Mouse (Mus musculus): ENCODE measurements at regions not wholly inside any gene's neighbourhood (a gene's known extent, or its start where the extent isn't known, plus 50 kb on each side); places are given as distances from the start of the nearest gene placed in this dataset.

DNA sequence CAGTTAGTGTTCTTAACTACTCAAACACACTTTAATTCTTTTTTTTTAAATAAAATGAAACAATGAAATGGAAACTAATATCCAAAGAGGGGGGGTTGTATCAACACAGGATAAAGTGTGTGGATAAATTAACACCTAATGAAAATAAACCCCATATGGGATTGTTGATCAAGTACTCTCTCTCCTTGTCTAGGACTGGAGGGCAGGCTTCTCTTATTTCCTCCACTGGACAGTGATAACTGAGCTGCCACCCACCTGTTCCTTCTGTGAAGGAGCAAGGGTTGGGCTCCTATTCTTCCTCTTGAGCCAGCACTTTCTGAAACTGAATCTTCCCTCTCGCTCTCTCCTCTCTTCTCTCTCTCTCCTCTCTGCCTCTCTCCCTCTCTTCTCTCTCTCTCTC lies 716.5 kb downstream of the Epm2a start:
- no peak for DNase-seq (ENCODE audit: low spot score in 2 of 2)

DNA sequence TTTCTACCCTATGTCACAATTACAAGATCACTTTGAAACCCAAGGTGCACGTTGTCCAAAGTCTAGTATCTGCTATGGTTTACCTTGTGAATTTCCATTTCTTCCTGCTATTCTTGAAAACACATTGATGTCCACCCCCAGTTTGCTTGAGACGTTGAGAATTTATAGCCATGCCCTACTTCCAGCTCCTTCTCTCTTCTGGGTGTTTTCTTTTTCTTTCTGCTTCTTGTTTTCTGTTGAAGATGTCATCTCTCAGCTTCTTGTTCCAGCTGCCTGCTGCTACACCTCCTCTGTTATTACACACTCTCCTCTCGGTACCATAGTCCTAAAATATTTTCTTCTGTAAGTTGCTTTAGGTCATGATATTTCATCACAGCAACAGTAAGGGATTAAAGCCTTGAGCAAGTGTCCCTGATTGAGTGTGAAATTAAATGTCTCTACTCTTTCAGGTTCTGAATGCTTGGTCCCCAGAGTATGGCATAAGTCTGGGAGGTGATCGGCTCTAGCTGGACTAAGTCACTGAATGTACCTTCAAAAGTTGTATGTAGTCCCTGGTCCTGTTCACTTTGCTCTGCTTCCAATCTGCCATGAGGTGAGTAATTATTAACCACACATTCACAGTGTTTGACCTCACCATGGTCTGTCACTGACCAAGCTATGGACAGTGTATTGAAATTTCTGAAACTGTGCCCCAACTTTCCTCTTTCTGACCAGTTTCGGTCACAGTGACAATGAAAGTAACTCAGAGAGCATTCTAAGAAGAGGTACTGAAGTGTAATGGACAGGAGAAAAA lies 718.1 kb downstream of the Epm2a start:
- no peak for DNase-seq (ENCODE audit: low spot score in 2 of 2)

GRCm38 (mm10) chr10:12062302-12062701 lies 719.1 kb downstream of the Epm2a start:
- no peak for DNase-seq (ENCODE audit: low spot score in 2 of 2)

DNA sequence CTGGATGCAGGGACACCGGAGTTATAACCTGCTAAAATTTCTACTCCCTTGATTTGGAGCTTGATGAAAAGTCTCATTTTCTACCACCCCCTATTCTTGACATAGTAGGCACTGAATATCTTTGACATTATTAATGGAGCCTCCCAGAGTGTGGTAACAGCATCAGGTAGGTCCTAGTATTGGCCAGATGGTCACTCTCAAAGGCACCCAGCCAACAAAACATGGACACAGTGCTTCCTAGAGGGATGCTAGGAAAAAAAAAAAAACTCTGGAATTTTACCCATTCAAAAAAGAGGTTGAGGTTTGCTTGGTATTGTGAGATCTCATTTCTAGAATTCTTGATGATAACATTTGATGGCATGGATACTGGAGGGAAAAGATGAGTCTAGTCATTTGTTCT lies 740.8 kb downstream of the Epm2a start:
- no peak for DNase-seq (ENCODE audit: low spot score in 2 of 2)

DNA sequence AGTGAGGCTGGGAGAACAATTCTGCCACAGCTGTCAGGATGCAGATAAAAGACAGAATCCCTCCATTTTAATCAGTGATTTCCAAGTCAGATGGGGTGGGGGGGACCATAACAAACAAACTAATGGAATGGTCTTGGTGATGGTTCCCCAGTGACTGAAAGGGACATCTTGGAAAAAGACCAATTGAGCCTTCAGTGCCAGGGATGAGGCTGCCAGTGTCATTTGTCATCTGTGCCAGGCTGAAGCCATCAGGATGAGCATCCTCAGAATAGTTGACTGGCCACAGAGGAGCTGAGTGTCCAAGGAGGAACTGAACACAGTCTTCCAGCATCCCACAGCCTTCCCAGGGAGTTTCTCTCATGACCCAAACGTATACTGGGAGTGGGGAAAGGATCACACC lies 749.3 kb downstream of the Epm2a start:
- no peak for DNase-seq (ENCODE audit: low spot score in 2 of 2)

- no peak for DNase-seq (ENCODE audit: low spot score in 2 of 2)
These were observed 753.5 kb downstream of the Epm2a start for GRCm38 (mm10) chr10:12096678-12097077.

DNA sequence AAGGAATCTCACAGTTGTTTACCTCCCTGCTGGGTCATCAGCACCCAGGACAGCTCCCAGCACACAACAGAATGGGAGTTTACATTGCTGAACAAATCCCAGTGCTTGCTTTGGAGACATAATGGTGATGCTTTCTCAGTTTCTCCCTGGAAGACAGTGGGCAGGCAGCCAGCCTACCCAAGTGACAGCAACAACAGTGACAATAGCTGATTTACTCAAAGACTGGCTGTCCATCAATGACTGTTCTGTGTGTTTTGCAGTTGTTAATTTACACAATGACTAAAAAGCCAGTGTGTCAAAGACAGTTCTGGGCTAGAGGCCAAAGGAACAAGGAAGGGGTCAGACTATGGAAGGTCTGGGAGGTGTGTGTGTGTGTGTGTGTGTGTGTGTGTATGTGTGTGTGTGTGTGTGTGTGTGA lies 762.2 kb downstream of the Utrn start:
- DNase-seq (ENCODE audit: low spot score in 2 of 2), result no peak

DNA sequence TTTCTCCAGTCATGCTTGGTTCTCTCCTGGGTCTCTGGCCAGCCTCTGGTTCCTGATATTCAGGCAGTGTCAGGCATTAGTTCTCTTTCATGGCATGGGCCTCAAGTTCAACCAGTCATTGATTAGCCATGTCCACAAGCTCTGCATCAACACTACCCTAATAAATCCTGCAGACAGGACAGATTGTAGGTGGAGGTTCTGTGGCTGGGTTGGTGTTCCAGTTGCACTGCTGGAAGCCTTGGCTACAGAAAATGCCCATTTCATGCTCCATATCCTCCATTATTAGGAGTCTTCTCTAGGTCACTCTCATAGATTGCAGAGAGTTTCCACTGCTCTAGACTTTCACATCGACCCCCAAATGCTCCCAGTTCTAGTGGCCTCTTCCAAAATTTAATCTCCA lies 757.4 kb downstream of the Utrn start:
- DNase-seq (ENCODE audit: low spot score in 2 of 2), result no peak

DNA sequence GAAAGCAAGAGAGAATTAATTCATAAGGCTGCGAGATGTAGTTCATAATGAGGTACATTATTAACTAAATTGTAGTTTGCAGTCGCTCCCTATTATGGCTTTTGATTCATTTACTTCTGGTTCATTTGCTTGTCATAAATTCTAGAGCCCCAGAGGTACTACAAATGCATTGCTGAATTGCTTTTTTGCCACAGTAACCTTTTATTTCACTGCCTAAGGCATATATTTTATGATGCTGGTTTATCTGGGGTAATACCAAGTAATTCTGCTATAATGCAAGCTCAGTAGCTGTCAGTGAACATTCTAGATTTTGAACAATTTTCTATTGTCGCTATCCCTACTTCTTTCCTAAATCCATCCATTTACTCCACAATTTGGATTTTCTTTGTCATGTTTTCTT lies 753.4 kb downstream of the Utrn start:
- no peak for DNase-seq (ENCODE audit: low spot score in 2 of 2)

DNA sequence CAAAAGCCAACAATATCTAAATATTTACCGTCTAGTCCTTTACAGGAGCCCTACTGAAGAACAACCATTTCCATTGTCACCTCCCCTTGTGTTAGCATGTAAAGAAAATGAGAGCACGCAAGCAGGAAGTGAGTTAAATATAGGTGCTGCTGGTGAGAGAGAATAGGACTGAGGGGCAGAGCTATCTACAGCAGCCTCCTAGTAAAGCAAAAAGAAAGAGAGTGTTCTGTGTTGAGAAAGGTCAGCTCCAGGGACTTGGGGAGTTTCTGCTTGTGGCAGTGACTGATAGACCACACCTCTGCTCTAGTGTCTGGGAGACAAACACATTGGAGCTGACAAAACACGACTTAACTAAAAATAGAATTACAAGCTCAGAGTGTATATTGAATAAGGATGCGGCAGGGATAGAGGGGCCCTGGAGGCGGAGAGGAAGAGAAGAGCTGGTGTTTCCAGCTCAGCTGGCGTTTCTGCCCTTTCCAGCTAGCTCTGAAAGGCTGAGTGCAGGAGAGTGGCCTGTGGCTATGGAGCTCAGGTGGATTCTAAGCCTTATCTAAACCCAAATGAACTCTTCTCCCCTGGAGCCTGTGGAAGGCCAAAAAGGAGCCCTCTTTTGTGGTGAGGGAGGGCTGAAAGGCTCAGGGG lies 752.4 kb downstream of the Utrn start:
- no peak for DNase-seq (ENCODE audit: low spot score in 2 of 2)

DNA sequence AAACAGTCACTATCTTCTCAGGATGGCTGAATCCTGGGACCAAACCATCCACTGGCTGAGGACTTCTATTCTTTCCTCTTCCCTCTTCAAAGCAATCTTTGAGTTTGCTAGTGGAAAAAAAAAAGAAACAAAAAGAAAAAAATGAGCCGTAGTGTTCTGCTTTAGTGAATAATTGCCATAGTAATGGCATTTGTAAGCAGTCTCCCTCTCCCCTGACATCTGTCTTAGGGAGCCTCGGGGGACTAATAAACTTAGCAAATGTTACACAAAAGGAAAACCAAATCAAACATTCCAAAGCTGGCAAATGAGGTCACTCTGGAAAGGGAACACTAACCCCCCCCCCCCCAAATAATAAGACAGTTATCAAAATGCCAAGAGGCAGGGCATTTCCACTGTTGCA lies 744.9 kb downstream of the Utrn start:
- DNase-seq (ENCODE audit: low spot score in 2 of 2), result no peak

DNA sequence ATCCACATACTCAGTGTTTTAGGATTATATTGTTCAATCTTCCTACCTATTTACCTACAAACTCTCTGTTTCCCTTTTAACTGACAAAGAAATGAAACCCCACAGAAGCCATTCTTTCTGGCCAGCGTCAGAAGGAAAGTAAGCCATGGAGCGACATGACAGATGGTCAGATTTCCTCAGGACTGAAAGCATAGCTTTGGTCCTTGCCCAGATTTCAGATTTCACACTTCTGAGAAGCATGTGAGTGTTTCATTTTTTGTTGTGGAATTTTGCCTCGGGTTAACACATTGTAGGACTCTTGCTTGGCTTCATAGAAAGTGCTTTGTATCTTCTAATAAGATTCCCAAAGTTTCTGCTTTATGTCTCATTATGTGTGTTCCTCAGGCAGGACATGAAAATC lies 739.7 kb downstream of the Utrn start:
- DNase-seq (ENCODE audit: low spot score in 2 of 2), result no peak

GRCm38 (mm10) chr10:12144691-12145090 lies 724.5 kb downstream of the Utrn start:
- no peak for DNase-seq (ENCODE audit: low spot score in 2 of 2)

GRCm38 (mm10) chr10:12146942-12147537 lies 722.1 kb downstream of the Utrn start:
- no peak for DNase-seq (ENCODE audit: low spot score in 2 of 2)

DNA sequence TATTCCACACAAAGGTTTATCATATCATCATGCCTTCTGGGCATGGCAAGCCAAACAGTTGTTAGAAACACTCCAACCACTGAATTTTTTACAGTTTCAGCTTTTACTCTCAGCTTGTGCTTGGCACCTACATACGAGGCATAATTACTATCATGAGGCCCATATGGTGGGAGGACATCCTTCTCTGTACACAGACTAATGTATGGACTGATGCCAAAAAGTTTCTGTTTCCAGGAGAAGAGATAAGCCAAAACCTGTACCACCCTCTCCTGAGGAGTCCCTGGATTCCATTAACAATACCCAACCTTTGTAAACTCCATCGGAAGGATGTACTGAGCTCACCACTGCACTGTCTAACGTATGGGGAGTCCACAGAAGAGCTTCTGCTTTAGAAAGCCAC lies 698.9 kb downstream of the Utrn start:
- no peak for DNase-seq (ENCODE audit: low spot score in 2 of 2)

DNA sequence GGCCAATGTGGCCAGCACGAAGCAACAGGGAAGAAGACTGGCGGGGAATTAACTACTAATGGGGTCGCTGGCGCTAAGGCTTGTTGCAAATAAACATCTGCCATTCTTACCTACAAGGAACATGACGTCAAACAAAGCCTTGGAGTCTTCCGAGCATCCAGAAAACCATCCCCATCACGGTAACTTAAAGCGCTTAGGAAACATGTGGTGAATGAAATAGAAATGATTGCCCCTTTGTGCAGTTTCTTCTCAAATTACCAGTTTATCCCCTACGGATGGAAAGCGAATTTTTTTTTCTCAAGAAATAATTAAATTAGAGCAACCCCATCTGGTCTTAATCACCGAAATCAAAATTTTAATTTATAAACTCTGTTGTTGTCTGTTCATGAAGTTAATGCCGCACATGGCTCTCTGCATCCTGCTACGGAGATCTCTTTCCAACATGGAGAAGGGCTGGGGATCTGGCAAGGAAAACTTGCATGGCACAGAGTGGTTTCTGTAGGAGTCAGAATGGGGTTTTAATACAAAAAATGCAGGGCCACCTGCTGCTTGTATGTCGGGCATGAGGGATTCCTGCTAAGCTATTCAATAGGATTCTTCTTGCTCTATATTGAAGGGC lies 694.9 kb downstream of the Utrn start:
- DNase-seq (ENCODE audit: low spot score in 2 of 2), result no peak

- DNase-seq (ENCODE audit: low spot score in 2 of 2), result no peak
These were observed 694.0 kb downstream of the Utrn start for GRCm38 (mm10) chr10:12175141-12175540.

GRCm38 (mm10) chr10:12177482-12177881 lies 691.7 kb downstream of the Utrn start:
- no peak for DNase-seq (ENCODE audit: low spot score in 2 of 2)

GRCm38 (mm10) chr10:12180965-12181364 lies 688.2 kb downstream of the Utrn start:
- no peak for DNase-seq (ENCODE audit: low spot score in 2 of 2)

GRCm38 (mm10) chr10:12186918-12187639 lies 682.1 kb downstream of the Utrn start:
- DNase-seq (ENCODE audit: low spot score in 2 of 2), result no peak

DNA sequence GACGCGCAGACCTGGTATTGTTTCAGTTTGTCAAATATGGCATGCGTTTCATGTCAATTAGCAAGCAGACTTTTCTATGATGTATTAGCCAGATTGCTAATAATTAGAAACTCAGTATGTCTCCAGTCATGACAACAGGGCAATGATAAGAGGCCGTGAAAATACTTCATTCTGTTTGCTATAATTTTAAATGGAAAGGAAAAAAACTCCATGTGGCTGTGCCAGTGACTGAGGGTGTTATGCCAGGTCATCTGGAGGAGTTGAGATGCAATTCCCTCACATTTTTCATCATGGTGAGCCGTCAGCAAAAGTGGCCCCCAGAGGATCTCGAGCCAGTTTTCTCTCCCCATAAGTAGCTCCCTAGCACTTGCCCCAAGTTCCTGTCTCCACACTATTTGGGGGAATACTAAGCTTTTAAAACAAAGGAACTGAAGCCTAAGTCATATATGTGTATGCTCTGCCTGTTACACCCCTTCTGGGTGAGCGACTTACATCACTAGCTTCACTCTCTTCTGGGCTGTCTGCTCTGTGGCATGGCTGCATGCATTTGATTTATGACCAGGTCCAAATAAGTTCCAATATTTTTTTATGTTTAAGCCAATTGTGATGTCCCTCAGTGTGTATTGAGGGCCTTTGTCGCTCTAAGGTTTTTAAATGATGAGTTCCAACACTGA lies 681.4 kb downstream of the Utrn start:
- DNase-seq (ENCODE audit: low spot score in 2 of 2), result no peak

Measured in heart, adult 9 months (tissue).